Mouse (Mus musculus): ENCODE data around the gene Polh.

- TF ChIP-seq CTCF (IDR thresholded peaks at IDR 0.05; ENCODE audit: extremely low read depth, insufficient read depth, low read length) (no peak), POLR2A (IDR thresholded peaks at IDR 0.05; ENCODE audit: extremely low read depth, insufficient read depth, low read length) (no peak)
Observed at GRCm38 (mm10) chr17:46241471-46241870, 39.0 kb upstream of the Polh start.

Data from cortical plate, adult 2 months (tissue).